Mouse (Mus musculus) liver, adult 2 months (tissue): ENCODE data around the gene Foxp1. TPM values are rescaled to one million over a fixed set of nuclear protein-coding genes. Genes with fewer than 3 reads are reported as not detected.
A peak's percentile ranks its signal among the peaks of the same experiment; 100 is the strongest.

Experiments used
- DNase-seq: peaks from one replicate; pipeline ENCODE4 v3.0.0-alpha.2; 2011; ENCODE audit warnings: low read depth, low spot score; ENCODE audit errors: extremely low read depth
- H3K27ac ChIP-seq: fragments of 200-500 bp; replicated peaks from 2 replicates; pipeline ENCODE4 v1.5.1; 2012; ENCODE audit warnings: low read depth, mild to moderate bottlenecking, control low read depth, inconsistent platforms, low read length; ENCODE audit not compliant: insufficient read depth
- H3K27me3 ChIP-seq: fragments of 200-500 bp; 2 replicates; pipeline ENCODE4 v1.6.1; 2012; ENCODE audit warnings: mild to moderate bottlenecking, moderate library complexity, low read length, inconsistent platforms; ENCODE audit not compliant: control insufficient read depth, insufficient read depth
- H3K36me3 ChIP-seq: fragments of 200-500 bp; 2 replicates; pipeline ENCODE4 v1.6.1; 2012; ENCODE audit warnings: low read length, inconsistent platforms; ENCODE audit not compliant: control insufficient read depth, insufficient read depth
- H3K4me1 ChIP-seq: fragments of 200-500 bp; 2 replicates; pipeline ENCODE4 v1.6.1; 2011; ENCODE audit warnings: low read length; ENCODE audit not compliant: control insufficient read depth, insufficient read depth
- H3K4me3 ChIP-seq: fragments of 200-500 bp; 2 replicates; pipeline ENCODE4 v1.5.1; 2011; ENCODE audit warnings: low read depth, mild to moderate bottlenecking, control low read depth, low read length, moderate library complexity; ENCODE audit not compliant: insufficient read depth
- H3K79me2 ChIP-seq: fragments of 200-500 bp; 2 replicates; pipeline ENCODE4 v1.6.1; 2012; ENCODE audit warnings: inconsistent platforms, mild to moderate bottlenecking, low read length, moderate library complexity; ENCODE audit not compliant: control insufficient read depth, insufficient read depth
- H3K9ac ChIP-seq: fragments of 200-500 bp; 2 replicates; pipeline ENCODE4 v1.6.1; 2012; ENCODE audit warnings: low read depth, mild to moderate bottlenecking, control low read depth, inconsistent platforms, low read length
- CTCF ChIP-seq: fragments of 200-500 bp; IDR thresholded peaks from 2 replicates; pipeline ENCODE4 v1.5.1; 2011; ENCODE audit warnings: low read depth, low read length, control low read depth
- POLR2A ChIP-seq: fragments of 200-500 bp; IDR thresholded peaks from 2 replicates; pipeline ENCODE4 v1.6.1; 2011; ENCODE audit warnings: low read length, control low read depth; ENCODE audit not compliant: insufficient read depth; ENCODE audit errors: extremely low read depth
- WGBS: fragments of 180-500 bp; shearing (Covaris S2); methylation state at CpG from one replicate; pipeline ENCODE4 v1.1.7; 2018; 5-methylcytosine and 5-hydroxymethylcytosine counted together
- polyA plus RNA-seq: library from polyadenylated mRNA; depleted of rRNA; stranded (reverse); fragments of >200 nt; gene quantifications from 2 replicates; pipeline ENCODE4 v1.2.3, GENCODE M21; 2012
- total RNA-seq: library from RNA; depleted of rRNA; stranded (reverse); fragments of >200 nt; gene quantifications from 2 replicates; pipeline ENCODE4 v1.2.3, GENCODE M21; 2014

Gene Foxp1
- total and polyA plus RNA-seq, 2 experiments, result 22.7 to 24.8 TPM

- H3K9ac ChIP-seq, result no peak overlapping the region
- H3K4me3 ChIP-seq, result no peak overlapping the region
- H3K27ac ChIP-seq, result peak overlapping the region; percentile 44; the same call in 1 of the 2 replicates
- 40% methylated on average over 8 of the region's 8 CpGs for WGBS
- TF ChIP-seq CTCF, result no peak
- no peak for TF ChIP-seq POLR2A
- H3K4me1 ChIP-seq, result peaks cover 13% of the 10 kb centered on the region
- DNase-seq, result no peak
- H3K79me2 ChIP-seq, result no peaks in the 10 kb centered on the region
- no peaks in the 10 kb centered on the region for H3K27me3 ChIP-seq
- H3K36me3 ChIP-seq, result peaks cover 11% of the 10 kb centered on the region
Observed at GRCm38 (mm10) chr6:99019716-99020115, 502.8 kb downstream of the Foxp1 start.

- no peak overlapping the region for H3K9ac ChIP-seq
- WGBS, result 90% methylated on average over 9 of the region's 9 CpGs
Observed at GRCm38 (mm10) chr6:99019266-99019665, 503.3 kb downstream of the Foxp1 start.

DNA sequence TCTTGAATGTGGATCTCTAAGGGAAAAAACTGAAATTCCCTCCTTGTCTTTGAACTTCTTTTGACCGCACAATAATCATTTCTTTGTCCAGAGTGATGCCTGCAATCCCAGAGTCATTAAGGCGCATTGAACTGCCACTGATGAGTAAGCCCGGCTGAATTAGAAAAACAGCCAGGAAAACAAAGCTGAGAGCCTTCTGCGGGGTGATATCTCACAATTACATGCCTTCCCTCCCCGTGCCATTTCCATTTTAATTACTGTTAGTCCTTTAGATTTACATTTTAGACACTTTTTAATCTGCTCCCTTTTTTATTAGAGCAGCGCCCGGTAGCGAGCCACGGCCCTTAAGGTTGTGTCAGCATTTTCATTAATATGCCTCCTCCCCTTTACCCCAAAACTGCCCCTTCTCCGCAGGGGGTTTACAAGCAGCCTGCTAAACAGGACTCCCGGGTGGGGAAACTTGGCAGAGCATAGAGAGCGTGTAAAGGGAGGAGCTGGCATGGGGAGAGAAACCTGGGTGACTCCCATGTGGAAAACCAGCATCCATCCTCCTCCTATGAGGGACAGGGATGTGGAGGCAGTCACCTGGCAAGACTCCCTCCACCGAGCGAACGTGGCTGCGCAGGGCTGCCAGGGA, 508.5 kb downstream of the Foxp1 start:
- DNase-seq, result no peak
- Histone ChIP-seq H3K27me3 (no peaks in the 10 kb centered on the region), H3K27ac (no peak overlapping the region), H3K4me1 (peaks cover 8% of the 10 kb centered on the region), H3K4me3 (no peak overlapping the region), H3K9ac (no peak overlapping the region), H3K79me2 (no peaks in the 10 kb centered on the region), H3K36me3 (peaks cover 15% of the 10 kb centered on the region)
- 89% methylated on average over 16 of the region's 16 CpGs for WGBS
- no peak for TF ChIP-seq CTCF
- TF ChIP-seq POLR2A, result no peak

More at GRCm38 (mm10) chr6:99019266-99019665, 503.3 kb downstream of the Foxp1 start:
- Histone ChIP-seq H3K27me3 (no peaks in the 10 kb centered on the region), H3K79me2 (no peaks in the 10 kb centered on the region), H3K4me1 (peaks cover 13% of the 10 kb centered on the region), H3K4me3 (no peak overlapping the region), H3K27ac (no peak overlapping the region), H3K36me3 (peaks cover 11% of the 10 kb centered on the region)
- TF ChIP-seq POLR2A (no peak), CTCF (no peak)
- DNase-seq, result no peak

GRCm38 (mm10) chr6:99013119-99013865, 509.2 kb downstream of the Foxp1 start:
- H3K27me3 ChIP-seq, result no peaks in the 10 kb centered on the region
- TF ChIP-seq CTCF (no peak), POLR2A (no peak)
- no peak overlapping the region for H3K4me3 ChIP-seq
- H3K4me1 ChIP-seq, result peaks cover 8% of the 10 kb centered on the region
- H3K9ac ChIP-seq, result no peak overlapping the region
- DNase-seq, result no peak
- peaks cover 17% of the 10 kb centered on the region for H3K36me3 ChIP-seq
- no peak overlapping the region for H3K27ac ChIP-seq
- 76% methylated on average over 14 of the region's 14 CpGs for WGBS
- no peaks in the 10 kb centered on the region for H3K79me2 ChIP-seq

- H3K27me3 ChIP-seq, result no peaks in the 10 kb centered on the region
- H3K4me3 ChIP-seq, result no peak overlapping the region
- TF ChIP-seq POLR2A, result no peak
- no peak for TF ChIP-seq CTCF
- no peaks in the 10 kb centered on the region for H3K79me2 ChIP-seq
- WGBS, result 26% methylated on average over 8 of the region's 8 CpGs
- DNase-seq, result no peak
- peaks cover 18% of the 10 kb centered on the region for H3K36me3 ChIP-seq
- H3K4me1 ChIP-seq, result peaks cover 8% of the 10 kb centered on the region
- no peak overlapping the region for H3K27ac ChIP-seq
- no peak overlapping the region for H3K9ac ChIP-seq
Observed at GRCm38 (mm10) chr6:99011895-99012584, 510.5 kb downstream of the Foxp1 start.
